Mouse (Mus musculus): ENCODE results near the gene Zpr1. TPM values are rescaled to one million over a fixed set of nuclear protein-coding genes. Genes with fewer than 3 reads are reported as not detected.

Gene Zpr1
- 51.9 and 53.6 TPM in 2 replicates for polyA plus RNA-seq (2015; fragmentation: Nextera tagmentation; extraction: Ambion mirVana)

DNA sequence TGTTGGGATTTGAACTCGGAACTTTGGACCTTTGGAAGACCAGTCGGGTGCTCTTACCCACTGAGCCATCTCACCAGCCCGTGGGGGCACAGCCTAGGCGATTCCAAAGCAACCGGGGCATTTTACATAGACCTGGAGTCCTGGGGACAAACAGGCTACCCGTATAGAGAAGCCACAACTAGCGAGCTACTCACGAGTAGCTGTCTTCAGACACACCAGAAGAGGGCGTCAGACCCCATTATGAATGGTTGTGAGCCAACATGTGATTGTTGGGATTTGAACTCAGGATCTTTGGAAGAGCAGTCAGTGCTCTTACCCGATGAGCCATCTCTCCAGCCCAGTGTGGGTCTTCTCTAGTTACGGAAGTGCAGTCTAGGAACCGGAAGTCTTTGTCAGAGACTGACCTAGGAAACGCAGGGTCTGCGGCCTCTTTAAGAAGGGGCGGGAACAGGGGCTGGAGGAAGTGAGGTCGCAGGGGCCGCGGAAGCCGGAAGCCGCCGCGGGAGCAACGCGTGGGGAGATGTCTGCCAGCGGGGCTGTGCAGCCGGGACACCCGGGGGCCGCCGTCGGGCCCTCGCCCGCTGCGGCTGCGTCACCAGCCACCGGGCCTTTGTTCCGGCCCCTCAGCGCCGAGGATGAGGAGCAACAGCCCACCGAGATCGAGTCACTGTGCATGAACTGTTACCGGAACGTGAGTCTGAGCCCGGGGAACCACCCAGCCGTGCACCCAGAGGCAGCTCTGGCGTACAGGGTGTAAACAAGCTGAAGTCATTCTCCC lies at the start of gene Zpr1:
TSS of gene Zpr1 (plus strand) at position 388 of the 778 bp plus-strand sequence.
- Histone ChIP-seq H3K4me3 (peak within 1 kb of the TSS; percentile 88), H3K9me3 (no peaks in the 10 kb centered on the region), H3K4me2 (peak within 1 kb of the TSS; percentile 91), H3K27me3 (peaks cover 30% of the 10 kb centered on the region), H3K9ac (peak within 1 kb of the TSS; percentile 83), H3K36me3 (peaks cover 35% of the 10 kb centered on the region), H3K4me1 (peaks cover 14% of the 10 kb centered on the region), H3K27ac (peak within 1 kb of the TSS; percentile 69)
- ATAC-seq (ENCODE audit: insufficient number of reproducible peaks, insufficient read depth, low FRiP score, low TSS enrichment, low read depth): peak; percentile 81
- 5% methylated on average over 45 of the region's 45 CpGs for WGBS

GRCm38 (mm10) chr9:46223090-46223489 lies 49.8 kb upstream of the Zpr1 start:
- Histone ChIP-seq H3K4me1 (no peaks in the 10 kb centered on the region), H3K4me3 (no peak overlapping the region), H3K27me3 (no peaks in the 10 kb centered on the region), H3K36me3 (peaks cover 50% of the 10 kb centered on the region), H3K9ac (no peak overlapping the region), H3K27ac (no peak overlapping the region), H3K4me2 (no peak overlapping the region), H3K9me3 (no peaks in the 10 kb centered on the region)
- ATAC-seq (ENCODE audit: insufficient number of reproducible peaks, insufficient read depth, low FRiP score, low TSS enrichment, low read depth): no peak
- 85% methylated on average over 6 of the region's 6 CpGs for WGBS

GRCm38 (mm10) chr9:46224101-46224500 lies 48.8 kb upstream of the Zpr1 start:
- no peak for ATAC-seq (ENCODE audit: insufficient number of reproducible peaks, insufficient read depth, low FRiP score, low TSS enrichment, low read depth)
- peaks cover 45% of the 10 kb centered on the region for H3K36me3 ChIP-seq
- no peaks in the 10 kb centered on the region for H3K4me1 ChIP-seq
- no peak overlapping the region for H3K4me2 ChIP-seq
- no peaks in the 10 kb centered on the region for H3K9me3 ChIP-seq
- no peak overlapping the region for H3K27ac ChIP-seq
- H3K4me3 ChIP-seq: no peak overlapping the region
- H3K9ac ChIP-seq: no peak overlapping the region
- WGBS: 86% methylated on average over 3 of the region's 3 CpGs
- peaks cover 9% of the 10 kb centered on the region for H3K27me3 ChIP-seq

- Histone ChIP-seq H3K9me3 (no peaks in the 10 kb centered on the region), H3K27ac (no peak overlapping the region), H3K4me1 (peaks cover 6% of the 10 kb centered on the region; the same call in 1 of the 2 replicates), H3K36me3 (peaks cover 35% of the 10 kb centered on the region), H3K4me3 (no peak overlapping the region), H3K9ac (no peak overlapping the region), H3K27me3 (peaks cover 11% of the 10 kb centered on the region), H3K4me2 (no peak overlapping the region)
- 62% methylated on average over 5 of the region's 5 CpGs for WGBS
- ATAC-seq (ENCODE audit: insufficient number of reproducible peaks, insufficient read depth, low FRiP score, low TSS enrichment, low read depth): no peak
Observed at GRCm38 (mm10) chr9:46224945-46225660, 47.8 kb upstream of the Zpr1 start.

GRCm38 (mm10) chr9:46227064-46227614 lies 45.7 kb upstream of the Zpr1 start:
- whole genome bisulfite sequencing: 86% methylated on average over 3 of the region's 3 CpGs
- no peak for ATAC-seq (ENCODE audit: insufficient number of reproducible peaks, insufficient read depth, low FRiP score, low TSS enrichment, low read depth)
- Histone ChIP-seq H3K9ac (no peak overlapping the region), H3K27me3 (peaks cover 11% of the 10 kb centered on the region), H3K27ac (no peak overlapping the region), H3K4me1 (peaks cover 12% of the 10 kb centered on the region), H3K36me3 (peaks cover 14% of the 10 kb centered on the region), H3K4me3 (no peak overlapping the region), H3K4me2 (no peak overlapping the region), H3K9me3 (no peaks in the 10 kb centered on the region)

DNA sequence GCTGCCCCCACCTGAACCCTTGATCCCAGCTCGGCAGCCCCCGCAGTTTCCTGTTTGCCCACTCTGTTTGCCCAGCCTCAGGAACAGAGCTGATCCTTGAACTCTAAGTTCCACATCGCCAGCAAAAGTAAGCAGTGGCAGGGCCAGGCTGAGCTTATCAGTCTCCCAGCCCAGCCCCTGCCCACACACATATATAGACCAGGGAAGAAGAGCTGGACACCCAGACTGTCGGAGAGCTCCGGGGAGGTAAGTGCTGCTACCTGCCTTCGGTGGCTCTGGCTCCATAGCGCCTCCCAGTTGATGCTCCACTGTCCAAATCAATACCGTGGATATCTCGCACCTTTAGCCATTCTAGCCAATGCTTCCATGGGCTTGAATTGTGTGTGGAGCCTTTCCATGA lies 44.4 kb upstream of the Zpr1 start, which contains the start of gene Apoa1:
TSS of gene Apoa1 (plus strand) at position 90 of the 400 bp plus-strand sequence.
- Histone ChIP-seq H3K4me1 (peaks cover 12% of the 10 kb centered on the region), H3K36me3 (peaks cover 2% of the 10 kb centered on the region; the same call in 1 of the 2 replicates), H3K9ac (no peak within 1 kb of the TSS), H3K4me3 (no peak within 1 kb of the TSS), H3K9me3 (no peaks in the 10 kb centered on the region), H3K4me2 (no peak within 1 kb of the TSS), H3K27ac (no peak within 1 kb of the TSS), H3K27me3 (peaks cover 11% of the 10 kb centered on the region)
- WGBS: 70% methylated on average over 9 of the region's 9 CpGs
- no peak for ATAC-seq (ENCODE audit: insufficient number of reproducible peaks, insufficient read depth, low FRiP score, low TSS enrichment, low read depth)

GRCm38 (mm10) chr9:46229573-46230449 lies 43.1 kb upstream of the Zpr1 start:
- peak overlapping the region; percentile 55 for H3K4me3 ChIP-seq
- H3K4me2 ChIP-seq: peak overlapping the region; percentile 89
- 15% methylated on average over 37 of the region's 37 CpGs for WGBS
- H3K9me3 ChIP-seq: no peaks in the 10 kb centered on the region
- peaks cover 12% of the 10 kb centered on the region for H3K4me1 ChIP-seq
- peaks cover 11% of the 10 kb centered on the region for H3K27me3 ChIP-seq
- peak overlapping the region; percentile 77 for H3K9ac ChIP-seq
- no peaks in the 10 kb centered on the region for H3K36me3 ChIP-seq
- ATAC-seq (ENCODE audit: insufficient number of reproducible peaks, insufficient read depth, low FRiP score, low TSS enrichment, low read depth): peak; percentile 87
- no peak overlapping the region for H3K27ac ChIP-seq

GRCm38 (mm10) chr9:46230450-46230975 lies 42.4 kb upstream of the Zpr1 start:
- H3K4me2 ChIP-seq: peak overlapping the region; percentile 89
- no peak for ATAC-seq (ENCODE audit: insufficient number of reproducible peaks, insufficient read depth, low FRiP score, low TSS enrichment, low read depth)
- H3K4me1 ChIP-seq: peaks cover 12% of the 10 kb centered on the region
- H3K4me3 ChIP-seq: peak overlapping the region; percentile 55
- peaks cover 11% of the 10 kb centered on the region for H3K27me3 ChIP-seq
- no peaks in the 10 kb centered on the region for H3K36me3 ChIP-seq
- WGBS: 25% methylated on average over 13 of the region's 13 CpGs
- no peak overlapping the region for H3K27ac ChIP-seq
- H3K9ac ChIP-seq: peak overlapping the region; percentile 77
- no peaks in the 10 kb centered on the region for H3K9me3 ChIP-seq

DNA sequence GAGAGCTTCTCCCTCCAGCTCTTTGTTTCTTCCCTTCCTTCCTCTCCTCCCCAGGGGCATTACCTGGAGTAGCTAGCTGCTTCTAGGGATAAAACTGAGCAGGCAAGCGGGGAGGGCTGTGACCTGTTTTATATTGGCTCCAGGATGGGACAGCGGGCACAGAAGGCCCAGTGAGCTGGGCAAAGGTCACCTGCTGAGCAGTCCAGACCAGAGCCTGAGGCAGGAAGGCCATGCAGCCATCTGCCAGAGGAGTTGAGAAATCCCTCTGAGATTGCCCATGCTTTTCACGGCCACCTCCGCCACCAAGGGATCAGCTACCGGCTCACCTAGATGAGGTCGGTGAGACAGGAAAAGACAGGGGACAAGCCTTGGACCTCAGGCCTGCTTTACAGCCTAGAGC lies 37.7 kb upstream of the Zpr1 start:
- no peak overlapping the region for H3K9ac ChIP-seq

DNA sequence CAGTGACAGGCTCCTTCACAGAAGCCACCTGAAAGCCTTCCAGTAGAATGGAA lies 37.4 kb upstream of the Zpr1 start, which contains the start of gene Apoc3:
TSS of gene Apoc3 (minus strand) at position 41 of the 53 bp plus-strand sequence.
- no peak within 1 kb of the TSS for H3K9ac ChIP-seq
- ATAC-seq (ENCODE audit: insufficient number of reproducible peaks, insufficient read depth, low FRiP score, low TSS enrichment, low read depth): no peak
- peaks cover 3% of the 10 kb centered on the region for H3K4me1 ChIP-seq
- H3K36me3 ChIP-seq: no peaks in the 10 kb centered on the region
- no peak within 1 kb of the TSS for H3K4me3 ChIP-seq
- no peak within 1 kb of the TSS for H3K4me2 ChIP-seq
- H3K9me3 ChIP-seq: no peaks in the 10 kb centered on the region
- no peaks in the 10 kb centered on the region for H3K27me3 ChIP-seq
- no peak within 1 kb of the TSS for H3K27ac ChIP-seq

More for the DNA sequence above, 37.7 kb upstream of the Zpr1 start:
- Histone ChIP-seq H3K9me3 (no peaks in the 10 kb centered on the region), H3K4me3 (no peak overlapping the region), H3K4me2 (no peak overlapping the region), H3K36me3 (no peaks in the 10 kb centered on the region), H3K27me3 (no peaks in the 10 kb centered on the region), H3K4me1 (peaks cover 6% of the 10 kb centered on the region), H3K27ac (no peak overlapping the region)
- WGBS: 71% methylated on average over 6 of the region's 6 CpGs
- no peak for ATAC-seq (ENCODE audit: insufficient number of reproducible peaks, insufficient read depth, low FRiP score, low TSS enrichment, low read depth)

GRCm38 (mm10) chr9:46235649-46236048 lies 37.2 kb upstream of the Zpr1 start:
- H3K9me3 ChIP-seq: no peaks in the 10 kb centered on the region
- WGBS: 50% methylated on average over 4 of the region's 4 CpGs

More at GRCm38 (mm10) chr9:46235649-46236048, 37.2 kb upstream of the Zpr1 start:
- Histone ChIP-seq H3K4me2 (no peak overlapping the region), H3K4me3 (no peak overlapping the region), H3K27ac (no peak overlapping the region), H3K9ac (no peak overlapping the region), H3K27me3 (no peaks in the 10 kb centered on the region), H3K4me1 (peaks cover 1% of the 10 kb centered on the region), H3K36me3 (no peaks in the 10 kb centered on the region)
- ATAC-seq (ENCODE audit: insufficient number of reproducible peaks, insufficient read depth, low FRiP score, low TSS enrichment, low read depth): no peak

Data from embryonic facial prominence, embryonic 13.5 days (tissue).